Mouse (Mus musculus) stomach, embryonic 15.5 days (tissue): Measurements from ENCODE around the gene Tnf. TPM values are rescaled to one million over a fixed set of nuclear protein-coding genes. Genes with fewer than 3 reads are reported as not detected.

Experiments
- ATAC-seq: fragments of 200-750 bp; cut with Nextera tagmentation; 2 replicates; pipeline ENCODE4 v1.8.0; 2017; ENCODE audit warnings: low read depth, moderate number of reproducible peaks, moderate TSS enrichment; ENCODE audit not compliant: insufficient read depth, low FRiP score
- H3K27ac ChIP-seq: fragments of 300-500 bp; sonication (generic); 2 replicates; pipeline ENCODE4 v1.5.1; 2015; ENCODE audit warnings: mild to moderate bottlenecking, inconsistent platforms
- H3K27me3 ChIP-seq: fragments of 300-500 bp; sonication (generic); replicated peaks from 2 replicates; pipeline ENCODE4 v1.6.1; 2015; ENCODE audit warnings: inconsistent platforms
- H3K36me3 ChIP-seq: fragments of 300-500 bp; sonication (generic); 2 replicates; pipeline ENCODE4 v1.6.1; 2015; ENCODE audit warnings: inconsistent platforms
- H3K4me1 ChIP-seq: fragments of 300-500 bp; sonication (generic); 2 replicates; pipeline ENCODE4 v1.6.1; 2015; ENCODE audit warnings: inconsistent platforms
- H3K4me2 ChIP-seq: fragments of 300-500 bp; sonication (generic); 2 replicates; pipeline ENCODE4 v1.6.1; 2015; ENCODE audit warnings: mild to moderate bottlenecking, inconsistent platforms
- H3K4me3 ChIP-seq: fragments of 300-500 bp; sonication (generic); replicated peaks from 2 replicates; pipeline ENCODE4 v1.5.1; 2015; ENCODE audit warnings: inconsistent platforms
- H3K9ac ChIP-seq: fragments of 300-500 bp; sonication (generic); 2 replicates; pipeline ENCODE4 v1.6.1; 2015; ENCODE audit warnings: inconsistent platforms
- H3K9me3 ChIP-seq: fragments of 300-500 bp; sonication (generic); 2 replicates; pipeline ENCODE4 v1.6.1; 2016; ENCODE audit warnings: inconsistent platforms
- WGBS: fragments of 180-500 bp; shearing (Covaris S2); methylation state at CpG from one replicate; pipeline ENCODE4 v1.1.7; 2015; 5-methylcytosine and 5-hydroxymethylcytosine counted together
- microRNA-seq: library from miRNA; unstranded; fragments of <30 nt; microRNA quantifications from one replicate; pipeline ENCODE4, GENCODE M21; 2016
- polyA plus RNA-seq: library from polyadenylated mRNA; unstranded; fragments of >200 nt; fragmentation: Nextera tagmentation; extraction: Ambion mirVana; gene quantifications from 2 replicates; pipeline ENCODE4 v1.2.1, GENCODE M21; 2015

The Tnf gene
- polyA plus RNA-seq, 1 experiment from 2014 or later, result 0.28 TPM

DNA sequence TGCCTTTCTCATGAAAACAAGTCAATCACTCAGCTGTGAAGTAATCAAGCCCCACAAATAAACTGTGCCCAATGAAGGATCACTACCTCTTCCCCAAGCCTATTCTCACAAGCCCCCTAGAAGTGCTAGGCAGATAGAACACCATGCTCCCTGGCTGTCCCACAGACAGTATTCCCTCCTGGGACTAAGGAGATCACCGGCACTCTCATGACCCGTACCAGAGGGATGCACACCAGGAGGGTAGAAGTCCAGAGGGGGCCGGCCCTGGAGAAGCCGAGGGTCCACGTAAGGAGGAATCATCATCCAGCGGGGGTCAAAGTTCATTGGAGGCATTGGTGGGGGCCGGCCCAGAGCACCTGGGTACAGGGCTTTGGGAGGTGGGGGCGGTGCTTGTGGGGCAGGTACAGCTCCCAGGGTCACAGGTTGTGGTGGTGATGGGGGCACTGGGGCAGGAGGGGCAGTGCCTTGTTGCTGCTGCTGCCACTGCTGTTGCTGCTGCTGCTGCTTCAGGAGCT lies 44.1 kb downstream of the Tnf start:
- Histone ChIP-seq H3K4me3 (no peak overlapping the region), H3K4me1 (peaks cover 4% of the 10 kb centered on the region), H3K9me3 (no peaks in the 10 kb centered on the region), H3K4me2 (no peak overlapping the region), H3K9ac (no peak overlapping the region), H3K27ac (no peak overlapping the region), H3K27me3 (no peaks in the 10 kb centered on the region), H3K36me3 (peaks cover 93% of the 10 kb centered on the region)
- 90% methylated on average over 8 of the region's 8 CpGs for WGBS
- no peak for ATAC-seq

DNA sequence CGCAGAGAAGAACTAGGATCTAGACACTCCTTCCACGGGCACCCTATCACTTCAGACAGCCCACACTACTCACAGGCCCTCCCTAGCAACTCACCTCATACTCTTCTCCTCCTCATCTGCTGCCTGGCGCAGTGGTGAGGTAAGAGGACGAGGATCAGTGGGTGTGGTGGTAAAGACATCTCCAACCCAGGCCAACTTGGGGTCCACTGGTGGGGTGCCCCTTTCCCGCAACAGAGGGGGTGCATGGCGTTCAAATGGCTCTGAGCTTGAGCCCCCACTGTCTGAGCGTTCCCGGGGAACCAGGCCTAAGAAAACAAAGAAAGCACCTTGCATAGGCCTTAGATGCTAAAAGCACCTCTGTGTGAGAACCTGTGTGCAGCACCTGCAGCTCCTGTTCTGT lies 44.6 kb downstream of the Tnf start:
- H3K36me3 ChIP-seq, result peaks cover 98% of the 10 kb centered on the region
- 84% methylated on average over 8 of the region's 8 CpGs for WGBS
- H3K4me2 ChIP-seq, result no peak overlapping the region
- H3K4me3 ChIP-seq, result no peak overlapping the region
- H3K4me1 ChIP-seq, result no peaks in the 10 kb centered on the region
- no peaks in the 10 kb centered on the region for H3K27me3 ChIP-seq
- no peaks in the 10 kb centered on the region for H3K9me3 ChIP-seq
- no peak overlapping the region for H3K27ac ChIP-seq
- H3K9ac ChIP-seq, result no peak overlapping the region
- no peak for ATAC-seq

DNA sequence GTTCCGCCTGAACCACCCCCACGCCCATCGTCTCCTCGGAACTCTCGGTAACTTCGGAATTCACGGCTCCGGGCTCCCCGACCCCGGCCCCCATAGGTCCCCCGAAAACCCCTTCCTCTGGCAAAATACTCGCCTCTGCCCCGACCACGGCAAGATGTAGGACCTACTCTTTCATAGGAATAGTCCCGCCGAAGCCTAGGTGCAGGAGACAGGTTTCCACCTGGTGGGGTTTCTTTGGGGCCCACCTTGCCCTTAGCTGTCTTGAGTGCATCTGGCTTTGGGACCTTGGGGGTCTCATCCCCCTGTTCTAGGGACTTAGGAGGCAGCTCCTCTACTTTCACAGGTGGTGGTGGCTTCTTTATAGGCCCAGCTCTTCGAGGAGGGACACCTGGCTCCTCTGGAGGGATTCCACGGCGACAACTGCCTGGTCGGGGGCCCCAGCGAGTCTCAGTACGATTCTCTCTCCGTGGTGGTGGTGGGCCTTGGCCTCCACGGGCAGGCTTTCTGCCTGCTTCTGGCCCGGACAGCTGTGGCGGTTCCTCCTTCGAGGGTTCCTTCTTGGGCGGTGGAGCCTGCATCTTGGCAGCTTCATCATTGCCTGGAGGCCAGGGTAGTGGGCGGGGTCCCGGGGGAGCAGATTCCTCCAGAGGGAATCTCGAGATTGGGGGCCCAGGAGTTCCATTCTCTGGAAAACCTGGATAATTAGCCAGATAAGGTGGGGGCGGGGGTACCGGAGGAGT lies 45.2 kb downstream of the Tnf start:
- Histone ChIP-seq H3K4me2 (no peak overlapping the region), H3K9me3 (no peaks in the 10 kb centered on the region), H3K9ac (no peak overlapping the region), H3K27me3 (no peaks in the 10 kb centered on the region), H3K4me1 (no peaks in the 10 kb centered on the region), H3K4me3 (no peak overlapping the region), H3K27ac (no peak overlapping the region), H3K36me3 (peaks cover 97% of the 10 kb centered on the region)
- ATAC-seq, result no peak
- WGBS, result 87% methylated on average over 33 of the region's 33 CpGs

DNA sequence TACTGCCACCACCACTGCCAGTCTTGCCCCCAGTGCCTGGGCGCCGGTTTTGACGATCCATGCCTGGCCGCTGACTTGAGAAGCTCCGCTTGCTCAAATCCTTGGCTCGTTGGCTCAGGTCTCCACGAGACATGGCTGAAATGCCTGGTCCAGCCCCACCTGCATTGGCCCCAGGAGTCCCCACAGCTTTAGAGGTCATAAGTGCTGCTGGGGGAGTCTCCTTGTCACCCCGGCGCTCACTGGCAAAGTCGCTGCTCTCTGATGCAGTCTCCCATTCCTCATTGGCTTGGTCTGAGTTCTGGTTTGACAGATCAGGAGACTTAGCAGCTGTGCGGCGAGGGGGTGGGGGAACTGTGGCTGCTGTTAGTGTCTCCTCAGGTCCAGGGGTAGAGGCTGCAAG lies 46.4 kb downstream of the Tnf start:
- H3K9ac ChIP-seq, result no peak overlapping the region
- WGBS, result 85% methylated on average over 12 of the region's 12 CpGs
- no peak for ATAC-seq
- H3K4me2 ChIP-seq, result no peak overlapping the region
- peaks cover 96% of the 10 kb centered on the region for H3K36me3 ChIP-seq
- H3K9me3 ChIP-seq, result no peaks in the 10 kb centered on the region
- H3K27ac ChIP-seq, result no peak overlapping the region
- H3K4me1 ChIP-seq, result no peaks in the 10 kb centered on the region
- H3K27me3 ChIP-seq, result no peaks in the 10 kb centered on the region
- no peak overlapping the region for H3K4me3 ChIP-seq

DNA sequence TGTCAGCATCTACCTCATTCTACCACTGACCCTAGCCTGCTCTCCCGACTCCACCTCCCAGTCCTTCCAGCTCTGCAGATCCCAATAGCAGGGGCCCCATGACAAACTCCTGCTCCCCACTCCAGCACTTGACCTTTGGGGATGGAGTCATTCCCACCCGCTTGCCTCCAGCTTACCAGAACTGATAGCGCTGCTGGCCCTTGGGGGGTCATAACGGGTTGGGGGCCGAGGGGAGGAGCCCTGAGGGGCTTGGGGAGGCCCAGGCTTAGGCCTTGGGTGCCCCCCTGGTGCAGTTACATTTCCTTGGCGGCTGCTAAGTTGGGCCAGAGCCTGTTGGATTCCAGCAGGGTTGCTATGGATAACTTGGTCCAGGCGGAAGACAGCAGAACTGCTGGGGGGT lies 47.2 kb downstream of the Tnf start:
- Histone ChIP-seq H3K4me3 (no peak overlapping the region), H3K27ac (no peak overlapping the region), H3K4me1 (no peaks in the 10 kb centered on the region), H3K27me3 (no peaks in the 10 kb centered on the region), H3K9me3 (no peaks in the 10 kb centered on the region), H3K36me3 (peaks cover 96% of the 10 kb centered on the region), H3K4me2 (no peak overlapping the region), H3K9ac (no peak overlapping the region)
- no peak for ATAC-seq
- 79% methylated on average over 7 of the region's 7 CpGs for WGBS

DNA sequence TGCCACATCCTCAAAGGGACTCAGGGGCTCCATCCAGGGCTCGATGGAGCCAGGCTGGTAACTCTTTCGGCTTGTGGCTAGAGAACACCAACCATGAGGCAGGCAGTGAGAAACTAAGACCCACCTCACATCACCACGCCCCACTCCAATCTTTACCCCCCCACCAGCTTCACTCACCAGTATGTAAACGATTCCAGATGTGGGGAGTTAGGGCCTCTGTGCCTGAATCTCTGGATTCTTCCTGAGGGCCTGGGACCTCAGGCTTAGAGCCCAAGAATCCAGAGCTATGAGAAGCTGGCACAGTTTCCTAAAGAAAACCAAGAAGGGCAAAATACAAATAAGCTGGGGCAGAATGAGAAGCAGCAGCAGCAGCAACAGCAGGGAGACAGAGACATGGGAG lies 47.9 kb downstream of the Tnf start:
- H3K4me2 ChIP-seq, result no peak overlapping the region
- H3K4me3 ChIP-seq, result no peak overlapping the region
- no peaks in the 10 kb centered on the region for H3K9me3 ChIP-seq
- no peak overlapping the region for H3K27ac ChIP-seq
- no peak for ATAC-seq
- no peaks in the 10 kb centered on the region for H3K27me3 ChIP-seq
- no peaks in the 10 kb centered on the region for H3K4me1 ChIP-seq
- H3K36me3 ChIP-seq, result peaks cover 95% of the 10 kb centered on the region
- no peak overlapping the region for H3K9ac ChIP-seq
- 73% methylated on average over 4 of the region's 4 CpGs for WGBS

DNA sequence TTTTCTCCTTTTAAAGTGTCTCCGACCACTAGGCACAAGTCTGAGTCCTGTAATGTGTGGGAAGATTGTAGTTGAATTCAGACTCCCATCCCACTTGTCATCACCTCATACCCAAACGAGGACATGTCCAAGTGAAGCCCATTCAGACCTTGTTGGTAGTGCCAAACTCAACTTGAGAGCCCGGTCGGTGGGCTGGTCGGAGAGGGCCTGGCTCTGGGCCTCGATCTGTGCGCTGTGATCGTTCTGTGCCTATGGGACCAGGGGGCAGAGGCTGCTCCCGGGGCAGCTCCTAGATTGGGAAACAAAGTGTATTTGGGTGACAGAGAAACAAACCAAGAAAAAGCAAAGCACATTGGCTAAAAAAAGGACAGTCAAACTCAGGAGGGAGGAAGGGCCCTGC lies 48.7 kb downstream of the Tnf start:
- Histone ChIP-seq H3K4me3 (no peak overlapping the region), H3K9me3 (no peaks in the 10 kb centered on the region), H3K4me1 (no peaks in the 10 kb centered on the region), H3K27me3 (no peaks in the 10 kb centered on the region), H3K4me2 (no peak overlapping the region), H3K27ac (no peak overlapping the region), H3K36me3 (peaks cover 94% of the 10 kb centered on the region), H3K9ac (no peak overlapping the region)
- 90% methylated on average over 9 of the region's 9 CpGs for WGBS
- ATAC-seq, result no peak

DNA sequence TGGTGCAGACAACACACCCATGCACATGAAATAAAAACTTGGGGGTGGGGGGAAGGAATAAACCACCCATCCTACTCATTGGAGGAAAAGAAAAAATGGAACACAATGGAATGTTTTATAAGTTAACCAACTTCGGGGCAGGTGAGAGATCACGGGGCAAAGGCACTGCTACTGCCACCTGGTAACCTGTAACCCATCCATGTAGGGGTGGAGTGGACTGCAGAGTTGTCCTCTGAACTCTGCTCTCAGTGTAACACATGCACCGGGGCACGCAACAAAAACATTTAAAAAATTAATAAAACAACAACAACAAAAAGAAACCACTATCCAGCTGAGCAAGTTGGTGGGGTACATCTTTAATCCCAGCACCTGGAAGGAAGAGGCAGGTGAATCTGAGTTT lies 49.7 kb downstream of the Tnf start:
- H3K4me1 ChIP-seq, result no peaks in the 10 kb centered on the region
- no peaks in the 10 kb centered on the region for H3K27me3 ChIP-seq
- no peaks in the 10 kb centered on the region for H3K9me3 ChIP-seq
- 88% methylated on average over 4 of the region's 4 CpGs for WGBS
- H3K36me3 ChIP-seq, result peaks cover 90% of the 10 kb centered on the region
- H3K9ac ChIP-seq, result no peak overlapping the region
- ATAC-seq, result no peak
- no peak overlapping the region for H3K4me3 ChIP-seq
- no peak overlapping the region for H3K4me2 ChIP-seq
- no peak overlapping the region for H3K27ac ChIP-seq

Small RNAs within 50 kb of the gene (microRNA-seq; reads per million reads assigned to microRNA genes)
- gene Mir6973a (not detected), gene Mir6974 (not detected), gene Mir6975 (2.5 reads per million, percentile 7 among the genes with 10 or more reads in this experiment), gene Mir8094 (not detected)

Other genes with a start within 250 kb of the Tnf start
- 0.34 and 0.90 TPM in 2 replicates for gene Hspa1b, start 242.8 kb downstream of the Tnf start, polyA plus RNA-seq
- not detected in 2 replicates for gene Gm20481, start 232.1 kb downstream of the Tnf start, polyA plus RNA-seq
- 9.9 and 12.1 TPM in 2 replicates for gene Hspa1a, start 229.9 kb downstream of the Tnf start, polyA plus RNA-seq
- gene Hspa1l, start 229.3 kb downstream of the Tnf start, polyA plus RNA-seq, result 0.49 and 0.89 TPM in 2 replicates
- gene Lsm2, start 220.1 kb downstream of the Tnf start, polyA plus RNA-seq, result 175 and 182 TPM in 2 replicates
- gene Vars, start 201.0 kb downstream of the Tnf start, polyA plus RNA-seq, result 119 and 124 TPM in 2 replicates
- gene Vwa7, start 185.4 kb downstream of the Tnf start, polyA plus RNA-seq, result 0.31 TPM in 2 replicates
- 13.2 and 14.8 TPM in 2 replicates for gene Sapcd1, start 174.0 kb downstream of the Tnf start, polyA plus RNA-seq
- 3.8 and 4.8 TPM in 2 replicates for gene Msh5, start 155.3 kb downstream of the Tnf start, polyA plus RNA-seq
- 361 and 363 TPM in 2 replicates for gene Clic1, start 152.0 kb downstream of the Tnf start, polyA plus RNA-seq
- 210 and 216 TPM in 2 replicates for gene Ddah2, start 143.0 kb downstream of the Tnf start, polyA plus RNA-seq
- 6.2 and 17.2 TPM in 2 replicates for gene Ly6g6c, start 136.6 kb downstream of the Tnf start, polyA plus RNA-seq
- gene Mpig6b, start 135.8 kb downstream of the Tnf start, polyA plus RNA-seq, result 0.44 and 0.73 TPM in 2 replicates
- 9.4 and 16.8 TPM in 2 replicates for gene Ly6g6e, start 125.1 kb downstream of the Tnf start, polyA plus RNA-seq
- 3.6 and 4.4 TPM in 2 replicates for gene Ly6g6d, start 123.9 kb downstream of the Tnf start, polyA plus RNA-seq
- 0.15 and 0.41 TPM in 2 replicates for gene Ly6g6f, start 116.4 kb downstream of the Tnf start, polyA plus RNA-seq
- gene Abhd16a, start 112.7 kb downstream of the Tnf start, polyA plus RNA-seq, result 92.0 and 97.8 TPM in 2 replicates
- not detected in 2 replicates for gene Ly6g5c, start 93.7 kb downstream of the Tnf start, polyA plus RNA-seq
- gene Ly6g5b, start 86.6 kb downstream of the Tnf start, polyA plus RNA-seq, result 0.69 and 0.85 TPM in 2 replicates
- gene Gpank1, start 80.6 kb downstream of the Tnf start, polyA plus RNA-seq, result 17.4 and 19.1 TPM in 2 replicates
- 251 and 262 TPM in 2 replicates for gene Csnk2b, start 80.0 kb downstream of the Tnf start, polyA plus RNA-seq
- gene D17H6S53E, start 75.6 kb downstream of the Tnf start, polyA plus RNA-seq, result 11.9 and 12.2 TPM in 2 replicates
- gene Apom, start 70.0 kb downstream of the Tnf start, polyA plus RNA-seq, result 21.2 and 47.5 TPM in 2 replicates
- gene Bag6, start 66.8 kb downstream of the Tnf start, polyA plus RNA-seq, result 42.2 and 48.0 TPM in 2 replicates
- 148 and 172 TPM in 2 replicates for gene Prrc2a, start 37.1 kb downstream of the Tnf start, polyA plus RNA-seq
- gene Aif1, start 25.9 kb downstream of the Tnf start, polyA plus RNA-seq, result 18.7 and 21.9 TPM in 2 replicates
- 23.7 and 25.1 TPM in 2 replicates for gene Lst1, start 13.6 kb downstream of the Tnf start, polyA plus RNA-seq
- 3.7 and 5.5 TPM in 2 replicates for gene Ltb, start 7.6 kb downstream of the Tnf start, polyA plus RNA-seq
- 0.77 and 0.83 TPM in 2 replicates for gene Lta, start 3.3 kb upstream of the Tnf start, polyA plus RNA-seq
- gene Gm16181, start 18.8 kb upstream of the Tnf start, polyA plus RNA-seq, result 0.86 TPM in 1 of 2 replicates, not detected in the other
- 5.1 and 5.9 TPM in 2 replicates for gene Atp6v1g2, start 31.7 kb upstream of the Tnf start, polyA plus RNA-seq
- 12.5 and 14.1 TPM in 2 replicates for gene Nfkbil1, start 33.8 kb upstream of the Tnf start, polyA plus RNA-seq
- gene Ddx39b, start 39.7 kb upstream of the Tnf start, polyA plus RNA-seq, result 361 and 392 TPM in 2 replicates
- gene H2-D1, start 60.7 kb upstream of the Tnf start, polyA plus RNA-seq, result 135 and 148 TPM in 2 replicates
- gene H2-Q1, start 118.4 kb upstream of the Tnf start, polyA plus RNA-seq, result 0.92 and 1.4 TPM in 2 replicates
- 15.1 and 21.0 TPM in 2 replicates for gene H2-Q2, start 140.2 kb upstream of the Tnf start, polyA plus RNA-seq
- gene H2-Q4, start 177.6 kb upstream of the Tnf start, polyA plus RNA-seq, result 4.8 and 4.9 TPM in 2 replicates
- gene H2-Q6, start 222.8 kb upstream of the Tnf start, polyA plus RNA-seq, result 1.3 and 1.7 TPM in 2 replicates
- gene H2-Q7, start 237.1 kb upstream of the Tnf start, polyA plus RNA-seq, result 4.8 and 5.6 TPM in 2 replicates